Mouse (Mus musculus) ZHBTc4 (cell line): ENCODE measurements at regions not wholly inside any gene's neighbourhood (a gene's known extent, or its start where the extent isn't known, plus 50 kb on each side); places are given as distances from the start of the nearest gene placed in this dataset.

Source experiments
- DNase-seq: peaks from one replicate; pipeline ENCODE4 v3.0.0-alpha.2; 2011; ENCODE audit warnings: low read depth, low spot score

GRCm38 (mm10) chr1:69746575-69747290, 59.7 kb upstream of the Ikzf2 start:
- DNase-seq: no peak

- no peak for DNase-seq
Measured at GRCm38 (mm10) chr1:69752724-69753123, 65.7 kb upstream of the Ikzf2 start.

DNA sequence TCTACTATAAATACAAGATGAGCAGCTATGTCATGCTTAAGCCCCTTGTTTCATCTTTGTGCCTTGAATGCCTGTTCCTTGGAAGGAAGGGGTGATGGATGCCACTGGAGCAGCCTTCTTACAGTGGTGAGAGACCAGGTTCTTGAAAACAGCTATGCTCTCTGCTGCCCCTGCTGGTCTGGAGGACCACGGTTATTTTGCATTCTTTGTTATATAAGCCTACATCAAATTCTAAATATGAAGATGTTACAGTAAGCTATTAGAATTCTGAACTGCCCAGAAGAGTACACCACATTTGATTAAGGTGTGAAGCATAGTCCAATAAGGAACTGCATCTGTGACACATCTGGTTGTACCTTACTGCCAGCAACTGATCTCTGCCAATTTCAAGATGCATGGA, 69.1 kb upstream of the Spag16 start:
- peak; percentile 4 for DNase-seq

GRCm38 (mm10) chr1:69759544-69759943, 67.2 kb upstream of the Spag16 start:
- no peak for DNase-seq

GRCm38 (mm10) chr1:69768714-69769113, 58.1 kb upstream of the Spag16 start:
- no peak for DNase-seq

GRCm38 (mm10) chr1:69770209-69770608, 56.6 kb upstream of the Spag16 start:
- DNase-seq: no peak

- DNase-seq: no peak
Measured at GRCm38 (mm10) chr1:69771436-69771835, 55.3 kb upstream of the Spag16 start.

- DNase-seq: peak; percentile 35
Measured at GRCm38 (mm10) chr1:69775589-69775988, 51.2 kb upstream of the Spag16 start.
